Mouse (Mus musculus): ENCODE data around the gene Hipk2. TPM values are rescaled to one million over a fixed set of nuclear protein-coding genes. Genes with fewer than 3 reads are reported as not detected.
A peak's percentile ranks its signal among the peaks of the same experiment; 100 is the strongest.

Gene Hipk2
- total RNA-seq (2012; rRNA removed) (3.9 and 4.3 TPM in 2 replicates), polyA plus RNA-seq (2012; ENCODE audit: insufficient read depth in 1 of 2, insufficient read length in 2 of 2, low read depth in 1 of 2, low replicate concordance in 2 of 2, missing spikeins in 1 of 2) (10 to 100 TPM; 14.1 to 85.1 TPM)

DNA sequence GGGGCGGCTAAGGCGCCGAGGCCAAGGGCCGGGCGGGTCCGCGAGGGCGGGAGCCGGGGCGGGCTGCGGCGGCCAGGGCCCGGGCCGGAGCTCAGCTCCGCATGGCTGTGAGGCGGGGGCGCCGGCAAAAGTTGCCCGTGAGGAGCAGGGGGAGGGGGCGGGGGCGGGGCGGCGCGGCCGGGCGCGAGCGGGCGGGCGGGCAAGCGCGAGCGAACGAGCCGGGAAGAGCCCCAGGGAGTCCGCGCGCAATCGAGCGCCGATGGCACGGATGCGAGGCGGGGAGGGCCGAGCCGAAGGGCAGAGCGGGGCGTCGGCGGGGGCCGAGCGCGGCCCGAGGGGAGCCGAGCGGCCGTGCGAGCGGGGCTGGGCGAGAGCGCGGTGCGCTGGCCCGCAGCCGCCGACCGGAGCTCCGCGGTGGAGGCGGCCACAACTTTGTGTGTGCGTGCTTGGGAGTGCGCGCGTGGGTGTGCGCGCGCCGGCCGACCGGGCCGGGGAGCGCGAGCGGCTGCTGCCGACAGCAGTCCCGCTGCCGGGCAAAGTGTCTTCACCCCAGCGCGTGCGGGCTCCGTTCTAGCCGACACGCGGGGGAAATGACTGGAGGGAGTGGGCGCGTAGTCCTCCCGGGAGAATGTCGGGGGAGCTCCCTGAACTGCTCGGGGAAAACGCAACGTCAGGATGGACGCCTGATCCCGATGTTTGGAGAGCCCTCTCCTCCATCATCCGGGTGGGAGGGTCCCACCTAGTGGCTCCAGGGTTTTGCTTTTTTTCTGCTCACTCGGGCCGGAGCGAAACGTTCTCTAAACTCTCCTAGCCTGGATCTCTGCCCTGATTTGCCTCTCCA is at the start of gene Hipk2:
TSS of gene Hipk2 (minus strand) at position 95 of the 841 bp plus-strand sequence.
- Histone ChIP-seq H3K4me1 (ENCODE audit: control insufficient read depth in 1 of 2, insufficient read depth in 2 of 2, low read length in 2 of 2) (peaks cover 0 to 4% of the 10 kb centered on the region in 2 experiments; a peak in 1 of 4 replicates), H3K9me3 (replicated peaks; ENCODE audit: insufficient read depth, low read length) (no peaks in the 10 kb centered on the region), H3K36me3 (ENCODE audit: control insufficient read depth in 1 of 2, insufficient read depth in 2 of 2, low read length in 2 of 2) (no peaks in the 10 kb centered on the region), H3K79me2 (ENCODE audit: control insufficient read depth, insufficient read depth, low read length, poor library complexity) (peaks cover 11% of the 10 kb centered on the region), H3K27ac (ENCODE audit: control insufficient read depth, low read depth, low read length) (peak within 1 kb of the TSS; percentile 80), H3K4me3 (ENCODE audit: control insufficient read depth in 1 of 2, insufficient read depth in 1 of 2, low read depth in 2 of 2, low read length in 2 of 2) (peak within 1 kb of the TSS; percentile 74 to 88), H3K27me3 (ENCODE audit: control insufficient read depth in 1 of 2, insufficient read depth in 2 of 2, low read length in 2 of 2) (peaks cover 9 to 12% of the 10 kb centered on the region in 2 experiments), H3K9ac (ENCODE audit: control insufficient read depth, low read depth, low read length, poor library complexity, severe bottlenecking) (peak within 1 kb of the TSS; percentile 91)
- TF ChIP-seq TCF12 (IDR thresholded peaks at IDR 0.05; ENCODE audit: low read depth, low read length) (no peak), MYB (IDR thresholded peaks at IDR 0.05; ENCODE audit: low read depth, low read length) (no peak), GABPA (IDR thresholded peaks at IDR 0.05; ENCODE audit: low read depth, low read length) (no peak), CHD2 (IDR thresholded peaks at IDR 0.05; ENCODE audit: low read length) (no peak), ZC3H11A (IDR thresholded peaks at IDR 0.05; ENCODE audit: low read depth, low read length) (no peak), POLR2A (IDR thresholded peaks at IDR 0.05; ENCODE audit: control insufficient read depth in 1 of 2, insufficient read depth in 1 of 2, low read depth in 1 of 2, low read length in 2 of 2, poor library complexity in 1 of 2) (peak in 1 of 2 experiments; percentile 32; a peak in 2 of 4 replicates), SIN3A (IDR thresholded peaks at IDR 0.05; ENCODE audit: low read length) (0 out of 2 replicates have a peak, but pooled peaks have one; percentile 18), USF1 (IDR thresholded peaks at IDR 0.05; ENCODE audit: low read depth, low read length) (no peak), TAL1 (IDR thresholded peaks at IDR 0.05; ENCODE audit: low read length) (no peak), NRF1 (IDR thresholded peaks at IDR 0.05; ENCODE audit: insufficient read depth, low read depth, low read length, poor library complexity, severe bottlenecking) (no peak; the same call in 1 of the 2 replicates), MXI1 (IDR thresholded peaks at IDR 0.05; ENCODE audit: low read depth, low read length) (peak; percentile 36; the same call in 1 of the 2 replicates), ELF1 (IDR thresholded peaks at IDR 0.05; ENCODE audit: low read depth, low read length) (0 out of 2 replicates have a peak, but pooled peaks have one; percentile 15), MAZ (IDR thresholded peaks at IDR 0.05; ENCODE audit: low read depth, low read length) (peak; percentile 51; the same call in 1 of the 2 replicates)
- peak; percentile 72 for DNase-seq (ENCODE audit: low read depth, low spot score)

DNA sequence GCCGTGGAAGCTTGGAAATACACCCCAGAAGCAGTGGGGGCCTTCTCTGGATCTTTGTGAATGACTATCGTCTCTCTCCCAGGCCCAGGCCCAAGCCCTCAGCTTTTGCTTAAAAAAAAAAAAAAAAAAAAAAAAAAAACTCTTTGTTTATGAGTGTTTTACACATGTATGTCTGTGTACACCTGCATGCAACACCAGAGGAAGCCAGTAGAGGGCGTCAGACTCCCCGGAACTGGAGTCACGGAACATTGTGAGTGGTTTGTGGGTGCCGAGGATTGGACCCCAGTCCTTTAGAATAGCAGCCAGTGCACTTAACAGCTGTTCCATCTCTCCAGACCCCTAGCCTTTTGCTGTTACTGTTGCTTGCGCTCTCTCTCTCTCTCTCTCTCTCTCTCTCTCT is 49.8 kb upstream of the Hipk2 start:
- Histone ChIP-seq H3K9ac (ENCODE audit: control insufficient read depth, low read depth, low read length, poor library complexity, severe bottlenecking) (no peak overlapping the region), H3K27me3 (ENCODE audit: control insufficient read depth in 1 of 2, insufficient read depth in 2 of 2, low read length in 2 of 2) (no peaks in the 10 kb centered on the region), H3K79me2 (ENCODE audit: control insufficient read depth, insufficient read depth, low read length, poor library complexity) (no peaks in the 10 kb centered on the region; the same call in 1 of the 2 replicates), H3K9me3 (replicated peaks; ENCODE audit: insufficient read depth, low read length) (no peaks in the 10 kb centered on the region), H3K27ac (ENCODE audit: control insufficient read depth, low read depth, low read length) (no peak overlapping the region), H3K4me3 (ENCODE audit: control insufficient read depth in 1 of 2, insufficient read depth in 1 of 2, low read depth in 2 of 2, low read length in 2 of 2) (no peak overlapping the region), H3K4me1 (ENCODE audit: control insufficient read depth in 1 of 2, insufficient read depth in 2 of 2, low read length in 2 of 2) (peaks cover 18 to 33% of the 10 kb centered on the region in 2 experiments), H3K36me3 (ENCODE audit: control insufficient read depth in 1 of 2, insufficient read depth in 2 of 2, low read length in 2 of 2) (peaks cover 0 to 31% of the 10 kb centered on the region in 2 experiments; a peak in 2 of 4 replicates)
- no peak for DNase-seq (ENCODE audit: low read depth, low spot score)
- TF ChIP-seq CTCF (IDR thresholded peaks at IDR 0.05 in 2 of 3, conservative IDR thresholded peaks at IDR 0.05 in 1 of 3; ENCODE audit: control insufficient read depth in 1 of 3, insufficient read depth in 1 of 3, low read depth in 2 of 3, low read length in 3 of 3, poor library complexity in 1 of 3, severe bottlenecking in 1 of 3): peak; percentile 44 to 64 (median 46)
- TF ChIP-seq CHD2 (IDR thresholded peaks at IDR 0.05; ENCODE audit: low read length): no peak
- TF ChIP-seq ZC3H11A (IDR thresholded peaks at IDR 0.05; ENCODE audit: low read depth, low read length): peak; percentile 16; the same call in 1 of the 2 replicates
- TF ChIP-seq USF2 (IDR thresholded peaks at IDR 0.05; ENCODE audit: borderline replicate concordance in 1 of 2, insufficient read depth in 1 of 2, low read depth in 1 of 2, low read length in 2 of 2): no peak
- TF ChIP-seq ZNF384 (IDR thresholded peaks at IDR 0.05; ENCODE audit: low read depth, low read length): peak; percentile 85
- no peak for TF ChIP-seq MAFK (IDR thresholded peaks at IDR 0.05; ENCODE audit: borderline replicate concordance, low read depth, low read length)
- TF ChIP-seq KAT2A (conservative IDR thresholded peaks at IDR 0.05; ENCODE audit: low read depth, low read length): no peak
- TF ChIP-seq GABPA (IDR thresholded peaks at IDR 0.05; ENCODE audit: low read depth, low read length): no peak
- no peak for TF ChIP-seq NELFE (IDR thresholded peaks at IDR 0.05; ENCODE audit: low read depth, low read length)
- TF ChIP-seq TCF12 (IDR thresholded peaks at IDR 0.05; ENCODE audit: low read depth, low read length): no peak
- TF ChIP-seq SIN3A (IDR thresholded peaks at IDR 0.05; ENCODE audit: low read length): no peak
- TF ChIP-seq E2F4 (IDR thresholded peaks at IDR 0.05; ENCODE audit: borderline replicate concordance, low read depth, low read length): no peak
- TF ChIP-seq MYB (IDR thresholded peaks at IDR 0.05; ENCODE audit: low read depth, low read length): no peak
- TF ChIP-seq CHD1 (IDR thresholded peaks at IDR 0.05; ENCODE audit: low read depth, low read length): no peak
- peak; percentile 25; the same call in 1 of the 2 replicates for TF ChIP-seq SMC3 (IDR thresholded peaks at IDR 0.05; ENCODE audit: low read depth, low read length)
- no peak for TF ChIP-seq TBP (IDR thresholded peaks at IDR 0.05; ENCODE audit: low read depth, low read length)
- TF ChIP-seq ZMIZ1 (IDR thresholded peaks at IDR 0.05; ENCODE audit: low read depth, low read length): no peak
- no peak for TF ChIP-seq EP300 (IDR thresholded peaks at IDR 0.05; ENCODE audit: low read depth in 1 of 2, low read length in 2 of 2)
- no peak for TF ChIP-seq USF1 (IDR thresholded peaks at IDR 0.05; ENCODE audit: low read depth, low read length)
- no peak for TF ChIP-seq MEF2A (IDR thresholded peaks at IDR 0.05; ENCODE audit: extremely low read depth, insufficient replicate concordance, low read depth, low read length, poor library complexity, severe bottlenecking)
- TF ChIP-seq RAD21 (IDR thresholded peaks at IDR 0.05; ENCODE audit: low read depth, low read length): peak; percentile 20
